Mouse (Mus musculus): ENCODE measurements around the gene Ccdc184. TPM values are rescaled to one million over a fixed set of nuclear protein-coding genes. Genes with fewer than 3 reads are reported as not detected.

Gene Ccdc184
- total RNA-seq, 2 experiments from 2014 or later, result not detected

DNA sequence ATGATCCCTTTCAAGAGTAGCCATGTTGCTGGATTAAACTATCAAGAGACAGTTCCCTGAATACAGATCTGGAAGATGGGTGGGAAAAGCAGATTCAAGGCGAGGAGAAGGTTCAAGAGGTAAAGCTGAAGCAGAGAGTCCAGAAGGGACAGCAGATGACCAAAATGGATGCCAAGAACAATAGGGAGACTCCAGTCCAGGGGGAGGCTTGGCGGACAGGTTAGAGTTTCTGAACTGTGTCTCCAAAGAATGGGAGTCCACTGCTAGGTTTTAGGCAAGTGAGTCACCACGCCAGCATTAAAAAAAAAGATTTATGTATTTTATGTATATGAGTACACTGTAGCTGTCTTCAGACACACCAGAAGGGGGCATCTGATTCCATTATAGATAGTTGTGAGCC lies 12.3 kb upstream of the Ccdc184 start:
- no peak for ATAC-seq (replicated peaks; ENCODE audit: poor library complexity, severe bottlenecking)

DNA sequence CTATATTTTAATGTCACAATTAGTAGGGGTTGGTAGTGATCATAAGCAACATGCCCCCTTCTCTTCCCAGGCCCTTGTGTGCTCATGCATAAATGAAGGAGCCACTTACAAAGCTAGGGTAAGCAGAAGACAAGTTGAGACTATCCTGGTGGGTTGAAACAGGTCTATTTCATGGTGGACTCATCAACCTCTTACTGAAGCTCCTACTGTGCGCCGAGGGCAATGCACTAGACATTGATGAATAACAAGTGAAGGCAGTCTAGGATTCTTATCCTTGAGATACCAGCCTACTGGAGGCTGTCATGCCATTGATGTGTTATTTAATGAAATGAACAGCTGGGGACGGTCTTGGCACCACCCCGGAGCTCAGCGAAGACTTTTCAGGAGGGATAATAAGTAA lies 11.7 kb upstream of the Ccdc184 start:
- no peak for ATAC-seq (replicated peaks; ENCODE audit: poor library complexity, severe bottlenecking)

DNA sequence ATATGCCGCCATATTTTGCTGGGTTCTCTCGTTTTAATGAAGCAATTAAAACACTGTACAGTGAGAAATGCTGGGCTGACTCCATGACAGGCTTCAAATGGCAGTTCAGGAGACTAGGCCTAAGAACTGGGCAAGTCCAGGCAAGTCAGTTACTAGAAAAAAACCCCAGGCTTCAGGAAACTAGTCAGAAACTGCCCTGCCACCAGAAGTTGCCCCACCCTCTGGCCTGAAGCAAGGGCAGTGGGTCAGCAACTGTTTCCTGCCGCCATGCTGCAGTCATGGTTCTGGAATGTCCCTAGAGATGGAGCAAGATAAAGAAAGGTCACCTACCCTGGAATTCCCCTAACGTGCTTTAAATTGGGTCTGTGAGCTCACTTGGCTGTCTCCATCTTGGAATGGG lies 11.0 kb upstream of the Ccdc184 start:
- no peak for ATAC-seq (replicated peaks; ENCODE audit: poor library complexity, severe bottlenecking)

DNA sequence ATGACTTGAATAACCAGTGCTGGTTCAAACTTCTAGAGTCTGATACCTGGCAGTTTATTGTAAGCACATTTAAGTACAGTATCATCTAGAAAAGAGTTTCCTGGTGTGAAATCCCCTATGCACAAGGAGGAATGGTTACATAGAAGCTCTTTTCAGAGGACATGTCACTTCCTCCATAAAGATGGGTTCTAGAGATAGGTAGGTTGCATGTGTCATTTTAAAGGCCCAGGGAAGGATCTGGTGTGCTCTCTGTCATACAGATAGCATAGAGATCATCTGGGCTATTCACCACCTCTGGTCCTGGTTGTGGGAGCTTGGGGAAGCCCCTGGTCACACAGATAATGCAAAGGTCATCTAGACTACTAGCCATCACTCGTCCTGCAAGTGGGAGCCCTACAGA lies 9.7 kb upstream of the Ccdc184 start:
- ATAC-seq (replicated peaks; ENCODE audit: poor library complexity, severe bottlenecking), result no peak

DNA sequence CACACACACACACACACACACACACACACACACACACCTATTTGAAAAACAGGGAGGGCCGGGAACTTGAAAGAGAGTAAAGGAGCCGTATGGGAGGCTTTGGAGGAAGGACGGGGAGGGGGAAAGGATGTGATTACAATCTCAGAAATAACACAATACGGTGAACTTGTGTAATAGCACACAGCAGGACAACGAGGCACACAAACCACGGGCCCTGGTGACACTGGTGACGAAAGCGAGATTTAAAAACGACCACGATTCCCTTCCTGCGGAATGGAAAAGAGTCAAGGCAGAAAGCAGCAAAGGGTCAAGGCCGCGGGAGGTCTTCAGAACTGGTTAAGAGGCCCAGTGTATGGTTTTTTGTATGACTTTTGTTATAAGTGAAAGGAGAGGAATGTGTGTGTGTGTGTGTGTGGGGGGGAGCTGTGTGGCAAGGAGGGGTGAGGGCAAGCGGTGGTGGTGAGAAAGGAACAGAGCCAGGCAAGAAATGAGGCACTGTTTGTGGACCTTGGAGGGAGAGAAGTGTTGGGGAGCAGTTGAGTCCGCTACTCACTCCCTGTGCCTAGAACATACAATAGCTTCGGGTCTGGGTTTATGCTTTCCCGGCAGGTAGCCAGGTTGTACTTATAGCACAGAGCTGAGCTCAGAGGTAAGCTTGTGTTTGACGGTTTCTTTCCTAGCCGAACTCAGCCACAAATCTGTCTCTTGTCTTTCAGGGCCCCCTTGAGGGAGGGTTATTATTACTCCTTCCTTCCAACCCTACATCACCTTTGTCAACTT lies 5.7 kb upstream of the Ccdc184 start:
- peak; percentile 86 for ATAC-seq (replicated peaks; ENCODE audit: poor library complexity, severe bottlenecking)

DNA sequence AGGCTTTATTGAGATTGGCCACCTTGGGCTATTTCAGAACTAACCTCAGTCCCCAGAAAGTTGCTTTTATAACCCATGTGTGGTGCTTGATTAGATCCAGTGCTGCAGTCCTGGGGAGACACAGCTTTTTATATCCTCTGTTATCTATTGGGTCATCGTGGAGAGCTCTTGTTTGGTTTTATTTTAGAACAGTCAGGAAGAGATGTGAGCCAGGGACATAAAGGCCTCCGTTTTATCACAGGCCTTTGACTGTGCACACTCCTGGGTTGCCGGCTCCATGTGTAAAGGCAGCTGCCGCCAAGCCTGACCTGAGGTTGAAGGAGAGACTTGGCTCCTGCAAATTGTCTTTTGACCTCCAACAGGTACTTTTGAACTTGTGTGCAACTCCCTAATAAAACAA lies 4.4 kb upstream of the Ccdc184 start:
- ATAC-seq (replicated peaks; ENCODE audit: poor library complexity, severe bottlenecking), result no peak

DNA sequence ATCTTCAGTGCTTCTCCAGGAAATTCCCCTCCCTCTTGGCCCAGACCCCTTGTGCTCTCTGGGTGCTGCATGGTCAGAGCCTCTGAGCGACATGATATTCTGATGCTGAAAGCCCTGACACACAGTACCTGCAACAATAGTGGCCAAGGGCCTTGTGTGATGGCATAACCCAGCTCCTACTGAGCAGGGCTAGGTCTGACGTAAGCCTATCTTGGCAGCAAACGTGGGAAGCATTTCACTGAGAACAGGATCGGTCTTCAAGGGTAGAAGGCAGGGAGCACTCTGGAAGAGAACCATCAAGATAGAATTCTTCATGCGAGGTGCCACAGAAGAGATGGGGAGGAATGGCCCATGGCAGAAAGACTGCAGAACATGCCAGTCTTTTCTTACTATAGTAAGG lies 1.4 kb upstream of the Ccdc184 start, which contains the start of gene Asb8:
Asb8 (minus strand) TSS at position 101 of the 400 bp plus-strand sequence.
- ATAC-seq (replicated peaks; ENCODE audit: poor library complexity, severe bottlenecking), result no peak

DNA sequence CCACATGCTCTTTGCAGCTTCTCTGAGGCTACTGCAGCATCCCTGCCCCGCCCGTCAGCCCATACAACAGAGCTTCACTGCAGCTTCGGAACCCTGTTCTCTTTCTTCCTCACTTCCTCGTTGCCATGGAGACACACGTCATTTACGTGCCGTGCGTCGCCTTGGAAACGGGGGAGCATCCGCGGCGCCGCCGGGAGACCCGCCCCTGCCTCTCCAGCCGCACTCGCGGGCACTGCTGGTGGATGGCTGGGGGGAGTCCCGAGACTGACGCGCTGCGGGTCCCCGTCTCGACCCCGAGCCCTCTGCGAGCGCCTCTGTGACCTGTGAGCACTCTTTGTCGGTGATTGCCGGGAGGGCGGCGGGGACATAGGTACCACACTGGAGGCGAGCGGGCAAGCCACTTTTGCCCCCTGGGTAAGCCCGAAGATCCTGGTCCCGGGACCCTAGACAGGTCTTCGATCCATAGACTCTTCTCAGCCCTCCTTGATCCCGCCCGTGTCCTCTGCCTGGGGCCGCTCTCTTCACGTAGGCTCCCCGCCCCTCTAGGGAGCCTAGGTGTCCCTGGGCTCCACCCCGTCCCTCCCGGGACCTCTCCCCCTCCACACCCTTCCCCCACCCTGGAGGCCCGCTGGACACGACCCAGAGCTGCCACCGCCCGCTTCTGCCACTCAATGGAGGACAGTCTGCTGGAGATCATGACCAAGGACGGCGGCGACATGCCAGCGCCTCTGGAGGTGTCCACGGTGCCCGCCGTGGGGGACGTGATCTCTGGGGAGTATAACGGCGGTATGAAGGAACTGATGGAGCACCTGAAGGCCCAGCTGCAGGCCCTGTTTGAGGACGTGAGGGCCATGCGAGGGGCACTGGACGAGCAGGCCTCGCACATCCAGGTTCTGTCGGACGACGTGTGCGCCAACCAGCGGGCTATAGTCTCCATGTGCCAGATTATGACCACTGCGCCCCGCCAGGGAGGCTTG lies 975 bp downstream of the Ccdc184 start:
- ATAC-seq (replicated peaks; ENCODE audit: poor library complexity, severe bottlenecking), result peak; percentile 85

DNA sequence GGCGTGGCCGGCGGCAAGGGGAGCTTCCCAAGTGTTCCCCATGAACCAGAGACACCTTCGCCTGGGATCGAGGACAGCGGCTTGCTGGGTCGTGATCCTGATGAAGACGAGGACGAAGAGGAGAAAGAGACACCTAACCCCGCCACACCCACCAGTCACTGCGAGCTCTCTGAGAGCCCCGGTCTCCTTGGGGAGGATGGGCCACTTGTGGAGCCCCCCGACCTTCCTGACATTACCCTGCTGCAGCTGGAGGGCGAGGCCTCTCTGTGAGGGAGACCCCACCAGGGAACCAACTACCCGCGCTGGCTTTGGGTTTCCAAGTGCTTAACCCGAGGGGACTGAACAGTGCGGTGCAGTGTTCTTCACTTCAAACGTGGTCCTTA lies 1.7 kb downstream of the Ccdc184 start:
- no peak for ATAC-seq (replicated peaks; ENCODE audit: poor library complexity, severe bottlenecking)

DNA sequence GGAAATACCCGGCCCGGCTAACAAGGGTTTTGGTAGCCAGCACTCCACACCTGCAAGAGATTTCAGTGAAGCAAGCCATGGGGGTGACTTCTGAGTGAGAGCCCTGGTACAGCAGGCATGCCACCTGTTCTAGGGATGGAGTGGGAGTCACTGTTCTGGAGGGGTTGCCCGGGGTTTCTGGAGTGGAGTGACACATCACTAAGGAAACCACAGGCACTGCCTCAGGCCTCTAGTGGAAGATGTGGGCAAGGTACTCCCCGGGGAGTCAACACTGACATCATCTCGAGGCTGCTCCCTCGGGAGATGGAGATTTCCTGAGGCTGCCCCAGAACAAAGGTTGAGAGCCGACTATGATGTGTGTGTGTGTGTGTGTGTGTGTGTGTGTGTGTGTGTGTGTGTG lies 3.4 kb downstream of the Ccdc184 start:
- no peak for ATAC-seq (replicated peaks; ENCODE audit: poor library complexity, severe bottlenecking)

DNA sequence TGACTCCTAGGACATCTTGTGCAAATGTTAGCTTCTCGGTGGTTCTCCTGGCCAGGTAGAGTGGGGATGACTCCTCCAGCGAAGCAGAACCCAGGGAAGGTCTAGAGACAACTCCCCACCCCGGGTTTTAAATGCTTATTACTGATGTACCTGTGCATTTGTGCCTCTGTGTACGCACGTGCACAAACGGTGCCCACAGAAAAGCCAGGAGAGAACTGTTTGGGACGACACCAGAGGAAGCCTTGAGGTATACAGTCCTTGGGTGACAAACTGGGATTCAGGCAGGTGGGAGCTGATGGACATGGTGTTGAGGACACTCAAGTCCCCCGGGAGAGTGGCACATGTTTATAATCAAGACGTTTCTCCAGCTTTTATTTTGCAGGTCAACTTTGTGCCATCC lies 4.0 kb downstream of the Ccdc184 start:
- no peak for ATAC-seq (replicated peaks; ENCODE audit: poor library complexity, severe bottlenecking)

DNA sequence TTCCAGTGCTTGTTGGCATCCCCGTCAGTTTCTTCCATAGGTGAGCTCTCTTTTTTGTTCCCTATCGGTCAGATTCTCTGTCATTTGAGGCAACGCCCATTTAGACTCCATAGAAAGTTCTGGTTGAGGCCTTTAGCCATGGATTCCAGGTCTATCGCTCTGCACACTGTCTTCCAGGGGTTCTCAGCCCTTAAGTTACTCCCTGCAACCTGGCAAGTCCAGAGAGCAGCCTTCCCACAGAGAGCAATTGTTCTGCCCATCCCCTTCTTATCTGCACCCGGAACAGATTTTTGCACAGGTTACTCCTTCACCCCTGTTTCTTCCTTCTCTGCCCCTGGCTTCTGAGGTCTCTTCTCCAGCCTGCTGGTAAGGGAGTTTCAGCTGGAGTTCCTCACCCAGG lies 5.2 kb downstream of the Ccdc184 start:
- no peak for ATAC-seq (replicated peaks; ENCODE audit: poor library complexity, severe bottlenecking)

DNA sequence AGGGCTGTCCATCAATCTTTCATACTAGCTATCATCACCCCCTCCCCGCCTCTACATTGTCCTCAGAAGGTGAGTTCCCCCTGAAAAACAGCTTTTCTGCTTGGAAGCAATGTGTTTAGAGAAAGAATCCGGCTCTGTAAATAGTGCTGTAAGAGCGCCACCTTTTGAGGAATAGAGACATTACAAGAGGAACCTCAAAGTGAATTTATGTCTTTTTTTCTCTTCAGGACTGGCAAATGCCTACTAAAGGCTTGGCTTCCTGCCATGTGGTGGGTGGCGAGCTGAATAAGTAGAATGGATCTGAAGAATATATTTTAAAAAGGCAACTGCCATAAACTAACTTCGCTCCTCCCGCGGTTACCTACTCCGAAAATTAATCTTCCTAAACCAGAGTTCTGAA lies 6.9 kb downstream of the Ccdc184 start:
- ATAC-seq (replicated peaks; ENCODE audit: poor library complexity, severe bottlenecking), result peak; percentile 52

DNA sequence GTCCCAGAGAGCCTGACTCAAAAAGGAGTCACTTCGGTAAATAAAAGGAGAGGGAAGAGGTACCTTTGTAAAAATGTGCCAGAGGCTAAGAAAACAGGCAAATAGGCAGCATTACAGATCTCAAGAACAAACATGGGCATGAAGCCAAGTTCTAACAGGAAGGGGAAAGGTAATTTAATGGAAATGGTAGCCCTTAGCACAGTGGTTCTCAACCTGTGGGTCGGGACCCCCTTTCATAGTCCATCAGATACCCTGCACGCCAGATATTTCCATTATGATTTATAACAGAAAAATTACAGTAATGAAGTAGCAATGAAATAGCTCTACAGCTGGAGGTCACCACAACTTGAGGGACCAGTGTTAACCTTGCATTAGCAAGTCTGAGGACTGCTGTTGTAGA lies 10.4 kb downstream of the Ccdc184 start:
- no peak for ATAC-seq (replicated peaks; ENCODE audit: poor library complexity, severe bottlenecking)

DNA sequence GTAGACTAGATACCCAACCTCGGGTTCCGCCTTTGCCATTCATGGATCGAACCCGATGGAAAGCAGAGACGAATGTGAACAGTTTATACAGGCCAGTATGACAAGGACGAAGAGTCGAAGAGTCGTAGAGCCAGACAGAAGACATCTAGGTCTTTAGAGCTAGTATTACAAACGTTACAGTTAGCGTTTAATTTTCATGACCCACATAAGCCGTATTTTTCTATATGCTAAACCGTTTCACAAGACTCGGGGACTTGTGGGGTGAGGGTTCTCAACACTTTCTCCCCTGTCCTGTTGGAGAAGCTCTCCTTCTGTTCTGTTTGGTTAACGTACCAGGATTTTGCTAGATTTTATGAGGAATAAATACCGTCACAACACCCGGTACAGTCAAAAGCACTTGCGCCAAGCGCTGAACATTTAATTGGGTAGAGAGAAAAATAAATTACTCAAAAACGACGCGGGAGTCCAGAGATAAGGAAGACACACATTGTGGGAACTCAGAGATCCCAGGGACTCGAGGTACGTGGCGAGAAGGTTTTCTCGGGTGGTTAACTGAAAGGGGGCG lies 13.7 kb downstream of the Ccdc184 start:
- ATAC-seq (replicated peaks; ENCODE audit: poor library complexity, severe bottlenecking), result no peak

DNA sequence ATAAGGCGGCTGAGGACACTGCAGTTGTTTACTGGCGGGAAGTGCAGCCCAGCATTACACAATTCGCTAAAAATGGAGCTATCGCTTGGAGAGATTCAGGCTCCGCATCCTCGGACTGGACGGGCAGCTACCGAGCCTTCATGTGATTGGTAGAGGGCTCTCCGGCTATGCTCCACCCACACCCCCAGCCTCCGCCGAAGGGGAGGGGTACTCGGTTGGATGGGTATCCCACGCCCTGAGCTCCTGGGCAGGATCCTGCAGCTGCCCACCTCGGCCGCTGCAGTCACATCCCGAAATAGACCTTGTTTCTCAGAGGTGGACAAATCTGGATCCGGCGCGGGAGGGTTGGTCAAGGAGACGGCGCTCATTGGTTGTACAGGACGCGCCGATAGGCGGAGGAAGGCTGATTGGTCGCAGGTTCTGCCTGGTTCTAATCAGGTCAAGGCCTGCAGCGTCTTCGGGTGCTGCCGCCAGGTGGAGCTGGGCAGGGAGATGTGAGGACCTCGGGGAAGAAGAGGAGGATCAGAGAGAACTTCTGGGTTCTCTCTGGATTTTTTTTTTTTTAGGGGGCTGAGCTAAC lies 14.3 kb downstream of the Ccdc184 start:
- peak; percentile 97 for ATAC-seq (replicated peaks; ENCODE audit: poor library complexity, severe bottlenecking)

DNA sequence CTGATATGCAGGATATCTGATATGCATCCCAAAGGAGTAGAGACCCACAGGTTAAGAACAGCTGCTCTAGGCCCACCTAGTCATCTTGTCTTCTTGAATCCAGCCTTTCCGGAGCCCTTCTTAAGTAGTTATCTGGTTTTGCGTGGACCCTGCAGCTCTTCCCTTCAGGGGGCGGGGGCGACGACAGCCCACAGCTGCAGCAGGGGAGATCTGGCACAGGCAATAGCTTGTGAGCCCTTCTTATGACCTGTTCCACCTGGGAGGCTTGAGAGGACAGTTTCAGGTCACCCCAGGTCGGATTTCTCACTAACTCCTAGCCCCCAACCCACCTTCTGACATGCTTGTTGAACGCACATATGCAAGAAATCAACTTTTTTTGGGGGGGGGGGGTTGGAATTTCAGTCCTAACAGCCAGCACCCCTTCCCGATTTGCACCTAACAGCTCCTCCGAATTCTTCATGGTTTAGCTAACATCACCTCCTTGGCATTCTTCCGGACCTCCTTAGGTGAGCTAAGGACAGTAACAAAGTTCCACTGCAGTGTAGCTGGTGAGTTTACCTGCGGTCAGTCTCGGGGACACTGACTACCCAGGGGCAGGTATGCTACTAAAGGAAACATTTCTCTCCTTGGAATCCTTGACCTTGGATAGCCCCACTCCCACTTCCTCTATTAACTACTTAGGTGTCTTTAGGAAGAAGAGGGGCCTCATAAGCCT lies 15.1 kb downstream of the Ccdc184 start:
- ATAC-seq (replicated peaks; ENCODE audit: poor library complexity, severe bottlenecking), result no peak

DNA sequence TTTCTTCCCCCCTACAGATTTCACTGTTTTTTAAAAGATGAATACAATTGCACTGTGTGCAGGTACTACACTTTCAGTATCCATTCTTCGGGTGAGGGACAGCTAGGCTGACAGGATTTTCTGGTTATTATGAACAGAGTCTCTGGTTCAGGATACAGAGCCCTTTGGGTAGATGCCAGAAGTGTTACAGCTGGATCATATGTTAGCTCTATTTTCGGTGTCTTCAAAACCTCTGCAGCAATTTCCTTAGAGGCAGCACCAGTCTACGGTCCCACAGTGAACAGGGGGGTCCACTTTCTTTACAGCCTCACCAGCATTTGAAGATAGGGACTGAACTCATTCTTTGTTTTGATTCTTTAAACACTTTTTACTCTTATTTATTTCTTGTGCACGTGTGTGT lies 17.5 kb downstream of the Ccdc184 start:
- ATAC-seq (replicated peaks; ENCODE audit: poor library complexity, severe bottlenecking), result no peak

DNA sequence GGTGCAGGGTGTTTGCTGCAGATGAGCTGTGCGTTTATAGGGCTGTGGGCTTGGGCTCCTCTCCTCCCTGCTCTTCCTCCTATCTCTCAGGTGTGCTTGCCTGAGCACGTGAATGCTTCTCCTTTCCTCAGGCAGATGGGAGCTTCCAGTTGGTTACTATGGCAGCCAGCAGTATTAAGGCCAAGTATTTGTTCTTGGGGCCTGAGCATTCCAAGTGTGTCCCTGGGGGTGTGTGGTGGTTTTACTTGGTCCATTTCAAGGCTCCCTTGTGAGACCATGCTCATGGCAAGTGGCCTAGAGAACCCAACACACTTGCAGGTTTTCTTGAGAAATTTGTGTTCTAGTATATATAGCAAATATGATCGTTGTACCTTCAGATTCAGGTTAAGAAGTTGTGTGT lies 28.5 kb downstream of the Ccdc184 start, which contains the start of gene Olfr288:
Olfr288 (minus strand) TSS at position 101 of the 400 bp plus-strand sequence.
- ATAC-seq (replicated peaks; ENCODE audit: poor library complexity, severe bottlenecking), result no peak

DNA sequence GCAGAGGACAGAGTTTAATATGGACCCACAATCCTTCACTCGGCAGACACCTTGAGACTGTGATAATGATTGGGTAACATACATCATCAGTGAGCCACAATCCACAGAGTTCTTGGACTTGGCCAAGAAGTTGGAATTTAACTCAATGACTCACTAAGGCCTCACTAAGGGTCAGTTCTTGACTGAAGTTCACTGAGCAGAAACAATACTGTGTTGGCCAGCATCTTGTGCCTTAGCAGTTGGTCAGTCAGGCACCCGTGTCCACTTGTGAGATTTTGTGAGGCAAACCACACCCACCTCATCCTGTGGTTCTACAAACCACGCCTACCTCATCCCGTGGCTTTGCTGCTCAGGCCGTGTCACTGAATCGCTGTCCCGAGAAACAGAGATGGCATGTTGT lies 42.7 kb downstream of the Ccdc184 start:
- no peak for ATAC-seq (replicated peaks; ENCODE audit: poor library complexity, severe bottlenecking)
